Mouse (Mus musculus) adrenal gland, adult 8-10 months (tissue): Measurements from ENCODE around the gene Rangrf. TPM values are rescaled to one million over a fixed set of nuclear protein-coding genes. Genes with fewer than 3 reads are reported as not detected.
"Not testable (repeated sequence)": the region's sequence is repeated elsewhere in the genome, so short reads cannot be mapped to it uniquely, and the experiment has no call there.

ENCODE experiments used
- DNase-seq: peaks from one replicate; pipeline ENCODE4 v3.0.0; 2022
- microRNA-seq, 2 experiments: library from miRNA; unstranded; fragments of <30 nt; microRNA quantifications; one replicate each; pipeline ENCODE4 v1.2.0; 2022
- total RNA-seq, 4 experiments: library from RNA; stranded (reverse); gene quantifications; 2 replicates each; pipeline ENCODE4 v1.2.4; 2022

Gene Rangrf
- total RNA-seq, 4 experiments from 2014 or later: 21.0 to 27.9 (median 23.6) TPM

DNA sequence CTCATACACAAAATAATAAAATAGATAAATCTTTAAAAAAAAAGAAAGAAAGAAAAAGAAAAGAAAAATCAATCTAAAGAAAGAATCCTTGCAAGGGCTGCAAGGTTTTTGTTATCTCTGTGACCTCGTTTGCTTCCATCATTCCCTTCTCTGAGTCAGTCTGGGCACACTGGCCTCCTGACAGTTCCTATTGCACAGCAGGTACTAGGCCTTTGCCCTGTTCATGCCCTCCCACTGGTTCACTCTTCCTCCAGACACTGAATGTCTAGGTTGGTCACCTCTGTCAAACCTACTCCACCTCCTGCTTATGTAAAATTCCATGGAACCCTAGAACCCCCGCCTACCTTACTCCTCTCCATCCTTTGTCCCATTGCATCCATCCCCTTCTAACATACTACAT is 29.7 kb downstream of the Rangrf start:
- no peak for DNase-seq

DNA sequence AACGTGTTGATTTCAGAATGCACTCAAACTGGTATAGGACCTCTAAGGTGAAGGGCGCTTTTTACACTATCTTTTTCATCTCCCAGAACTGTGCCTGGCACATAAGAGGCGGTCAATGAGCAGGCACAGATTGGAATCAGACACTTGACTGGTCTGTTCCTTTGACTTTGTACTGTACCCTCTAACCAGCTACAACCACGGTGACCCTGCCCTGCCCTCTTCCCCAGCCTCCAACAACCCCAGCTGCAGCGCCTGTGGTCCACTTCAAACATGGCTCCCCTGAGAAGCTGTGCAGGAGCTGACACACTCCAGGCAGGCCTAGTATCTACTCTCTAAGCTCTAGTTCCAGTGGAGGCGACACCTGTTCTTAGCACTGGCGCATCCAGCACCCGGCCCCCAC is 32.3 kb downstream of the Rangrf start:
- DNase-seq: no peak

DNA sequence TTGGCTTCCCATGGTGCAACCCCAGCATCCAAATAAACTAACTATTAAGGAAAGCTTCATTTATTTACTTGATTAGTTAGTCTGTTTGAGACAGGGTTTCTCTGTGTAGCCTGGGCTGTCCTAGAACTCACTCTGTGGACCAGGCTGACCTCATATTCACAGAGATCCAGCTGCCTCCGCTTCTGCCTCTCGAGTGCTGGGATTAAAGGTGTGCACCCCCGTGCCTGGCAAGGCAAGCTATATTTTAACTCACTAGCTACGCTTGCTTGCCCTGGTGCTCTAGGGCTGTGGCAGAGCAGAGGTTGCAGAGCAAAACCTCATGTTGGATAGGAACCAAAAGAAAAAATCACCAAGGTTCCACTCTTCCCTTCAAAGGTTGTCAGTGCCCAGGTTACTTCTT is 34.5 kb downstream of the Rangrf start:
- DNase-seq: no peak

DNA sequence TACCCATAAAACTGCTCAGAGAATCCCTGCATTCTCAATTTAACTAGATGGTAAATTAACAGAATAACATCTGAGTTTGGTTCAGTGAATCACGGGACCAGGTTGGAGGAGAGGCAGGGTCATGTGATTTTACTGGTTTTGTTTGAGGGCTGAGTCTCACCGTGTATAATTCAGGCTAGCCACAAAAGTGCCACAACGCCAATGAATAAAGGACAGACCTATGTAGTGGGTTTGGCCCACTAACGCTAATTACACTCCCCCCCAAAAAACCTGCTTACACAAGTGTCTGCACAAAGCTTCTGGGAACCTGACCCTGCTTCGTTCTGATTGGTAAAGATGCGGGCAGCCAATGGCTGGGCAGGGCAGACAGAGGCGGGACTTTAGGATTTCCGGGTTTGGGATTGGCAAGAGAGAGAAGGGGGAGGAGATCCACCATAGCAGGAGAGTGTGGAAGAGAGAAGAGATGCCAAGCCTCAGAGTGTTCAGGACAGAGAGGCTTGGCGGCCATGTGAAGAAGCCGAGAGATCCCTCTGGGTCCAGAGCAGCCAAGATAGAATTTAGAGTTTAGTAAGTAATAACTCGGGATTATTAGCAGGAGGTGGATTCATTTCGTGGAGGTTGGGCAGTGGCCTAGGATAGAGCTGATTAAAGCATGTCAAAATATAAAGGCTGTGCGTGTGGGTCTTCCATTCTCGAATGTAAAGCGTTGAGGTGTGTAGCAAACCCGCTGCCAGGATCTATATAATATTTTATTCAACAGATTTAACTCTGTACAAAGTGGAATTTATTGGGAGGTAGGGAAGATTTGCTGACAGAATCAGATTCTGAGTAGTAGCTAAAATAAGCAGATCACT is 35.3 kb downstream of the Rangrf start:
- peak; percentile 87 for DNase-seq

DNA sequence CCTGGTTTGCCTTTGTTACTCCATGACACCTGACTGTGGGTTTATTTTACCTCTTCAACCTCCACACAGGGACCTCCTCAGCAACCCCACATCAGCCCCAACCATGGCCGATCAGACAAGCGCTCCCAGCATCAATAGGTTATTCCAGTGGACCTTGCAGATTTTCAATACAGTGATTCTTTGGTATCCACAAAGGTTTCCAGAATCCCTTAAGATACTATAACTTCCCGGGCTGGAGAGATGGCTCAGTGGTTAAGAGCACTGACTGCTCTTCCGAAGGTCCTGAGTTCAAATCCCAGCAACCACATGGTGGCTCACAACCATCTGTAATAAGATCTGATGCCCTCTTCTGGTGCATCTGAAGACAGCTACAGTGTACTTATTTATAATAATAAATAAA is 38.0 kb downstream of the Rangrf start:
- not testable (repeated sequence) for DNase-seq

DNA sequence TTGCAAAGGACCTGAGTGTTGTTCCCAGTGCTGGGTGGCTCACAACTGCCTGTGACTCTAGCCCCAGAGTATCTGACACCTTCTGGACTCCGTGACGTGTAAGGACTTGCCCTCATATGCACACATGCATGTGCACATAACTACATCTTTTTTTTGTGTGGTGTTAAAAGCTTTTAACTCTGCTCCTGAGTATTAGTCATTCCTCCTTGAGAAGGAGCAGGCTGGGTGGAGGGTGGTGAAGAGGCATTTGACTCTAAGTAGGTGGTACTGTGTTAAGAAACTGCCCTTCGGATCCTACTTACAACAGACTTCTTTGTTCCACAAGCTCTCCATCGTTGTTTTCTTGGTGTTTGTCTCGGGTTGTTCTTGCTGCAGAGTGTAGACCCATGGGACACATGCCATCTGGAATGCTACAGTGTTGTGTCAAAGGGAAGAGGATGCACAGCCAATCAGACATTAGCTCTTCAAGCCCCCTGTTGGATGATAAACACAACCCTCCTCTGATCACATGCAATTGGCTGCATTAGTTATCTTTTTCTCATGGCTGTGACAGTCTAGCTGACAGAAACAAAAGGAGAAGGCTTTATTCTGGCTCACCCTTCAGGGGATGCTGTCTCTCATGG is 41.0 kb downstream of the Rangrf start:
- DNase-seq: no peak

DNA sequence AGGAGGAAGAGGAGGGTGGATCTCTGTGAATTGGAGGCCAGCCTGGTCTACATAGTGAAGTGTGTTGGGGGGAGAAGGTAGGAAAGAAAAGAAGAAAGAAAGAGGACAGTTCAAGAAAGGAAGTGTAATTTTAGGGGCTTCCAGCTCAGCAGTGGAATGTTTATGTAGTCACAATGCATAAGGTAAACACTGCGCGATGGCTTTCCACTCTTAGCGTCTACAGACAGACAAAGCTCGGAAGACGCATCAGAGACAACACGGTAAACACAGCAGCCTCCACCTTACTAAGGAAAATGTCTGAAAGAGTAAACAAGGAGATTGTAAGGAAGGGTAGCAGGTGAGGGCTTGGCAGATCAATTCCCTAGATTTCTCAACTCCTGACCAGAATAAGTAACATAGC is 45.0 kb downstream of the Rangrf start:
- no peak for DNase-seq

DNA sequence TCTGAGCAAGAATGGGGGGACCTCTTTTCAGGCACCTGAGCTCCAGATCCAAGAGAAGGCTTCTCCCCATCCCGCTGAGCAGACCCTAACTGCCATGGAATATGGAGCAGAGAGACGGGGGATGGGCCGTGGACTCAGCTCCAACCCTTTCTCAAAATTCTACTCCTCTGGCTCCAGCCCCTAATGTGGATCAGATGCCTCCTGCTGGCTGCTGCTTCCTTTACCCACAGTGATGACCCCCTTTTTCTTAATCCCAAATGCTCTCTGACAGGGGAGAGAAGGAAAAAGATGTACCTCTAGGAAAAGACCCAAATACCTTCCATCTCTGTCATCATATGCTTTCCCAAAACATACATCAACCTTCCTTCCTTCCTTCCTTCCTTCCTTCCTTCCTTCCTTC is 48.0 kb downstream of the Rangrf start, which contains the start of gene Odf4:
Gene Odf4 (minus strand): TSS at position 101 of the 400 bp plus-strand sequence.
- DNase-seq: no peak

DNA sequence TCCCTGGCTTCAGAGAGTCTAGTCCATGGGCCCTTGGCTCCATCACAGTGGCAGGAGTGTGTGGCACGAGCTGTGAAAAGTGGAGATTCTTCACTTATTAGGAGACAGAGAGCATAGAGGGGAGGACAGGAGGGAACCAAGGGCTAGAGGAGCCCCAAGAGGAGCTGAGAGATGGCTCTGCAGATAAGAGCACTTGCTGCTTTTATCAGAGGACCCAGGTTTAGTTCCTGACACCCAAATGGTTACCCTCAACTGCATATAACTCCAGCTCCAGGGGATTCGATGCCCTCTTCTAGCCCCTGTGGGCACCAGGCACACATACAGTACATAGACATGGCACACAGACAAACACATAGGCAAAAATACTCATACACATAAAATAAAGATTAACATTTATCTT is 50.2 kb downstream of the Rangrf start:
- no peak for DNase-seq

DNA sequence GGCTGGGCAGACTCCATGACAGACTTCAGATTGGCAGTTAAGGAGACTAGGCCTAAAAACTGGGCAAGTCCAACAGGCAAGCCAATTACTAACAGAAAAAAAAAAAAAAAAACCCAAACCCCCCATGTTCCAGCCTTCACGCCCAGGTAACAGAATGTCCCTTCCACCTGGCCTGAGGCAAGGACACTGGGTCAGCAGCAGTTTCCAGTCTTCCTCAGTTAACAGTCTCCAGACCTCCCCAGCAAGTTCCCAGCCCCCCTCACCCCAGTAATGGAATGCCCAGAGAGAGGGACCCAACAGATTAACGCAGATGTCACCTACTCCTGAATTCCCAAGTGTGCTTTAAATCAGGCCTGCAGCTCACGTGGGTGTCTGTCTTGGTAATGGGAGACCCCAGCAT is 51.8 kb downstream of the Rangrf start:
- no peak for DNase-seq

Small RNA genes within 50 kb of the gene (microRNA-seq; reads per million reads assigned to microRNA genes)
- 0 to 0.17 reads per million in 2 experiments for gene Mir3062

Other genes with a start within 250 kb of the Rangrf start
- 10 to 100 TPM; 59.5 to 79.4 (median 68.0) TPM for gene Ndel1, start 103.3 kb downstream of the Rangrf start, total RNA-seq
- gene Rnf222, start 86.6 kb downstream of the Rangrf start, total RNA-seq: under 1 TPM in 3 of 4 experiments, not detected in 1; 0.08 to 0.21 (median 0.09) TPM
- 1,000 to 10,000 TPM; 1,214 to 1,402 (median 1,307) TPM for gene Rpl26, start 73.6 kb downstream of the Rangrf start, total RNA-seq
- 1 to 10 TPM in 1 of 4 experiments, under 1 TPM in 2, not detected in 1; 0.35 to 1.7 (median 0.78) TPM for gene Odf4, start 48.1 kb downstream of the Rangrf start, total RNA-seq
- 10 to 100 TPM; 15.5 to 32.7 (median 24.5) TPM for gene Arhgef15, start 17.7 kb downstream of the Rangrf start, total RNA-seq
- gene Slc25a35, start 7.1 kb downstream of the Rangrf start, total RNA-seq: 10 to 100 TPM; 14.7 to 35.0 (median 28.1) TPM
- 10 to 100 TPM; 33.9 to 48.4 (median 40.5) TPM for gene Pfas, start 33.3 kb upstream of the Rangrf start, total RNA-seq
- 10 to 100 TPM; 30.7 to 46.1 (median 39.2) TPM for gene Ctc1, start 40.7 kb upstream of the Rangrf start, total RNA-seq
- 1 to 10 TPM; 1.7 to 2.9 (median 2.3) TPM for gene Aurkb, start 70.5 kb upstream of the Rangrf start, total RNA-seq
- gene Borcs6, start 84.5 kb upstream of the Rangrf start, total RNA-seq: 10 to 100 TPM; 29.8 to 33.9 (median 31.5) TPM
- 10 to 100 TPM; 13.1 to 28.3 (median 19.4) TPM for gene Tmem107, start 95.6 kb upstream of the Rangrf start, total RNA-seq
- 100 to 1,000 TPM; 118 to 221 (median 178) TPM for gene Vamp2, start 113.3 kb upstream of the Rangrf start, total RNA-seq
- 100 to 1,000 TPM in 1 of 4 experiments, 10 to 100 TPM in 3; 30.0 to 119 (median 51.6) TPM for gene Per1, start 120.0 kb upstream of the Rangrf start, total RNA-seq
- gene Hes7, start 145.2 kb upstream of the Rangrf start, total RNA-seq: under 1 TPM in 2 of 4 experiments, not detected in 2; 0.18 to 0.22 TPM
- gene 9130213A22Rik, start 147.4 kb upstream of the Rangrf start, total RNA-seq: under 1 TPM; 0.26 to 0.95 (median 0.84) TPM
- 1 to 10 TPM in 3 of 4 experiments, under 1 TPM in 1; 0.87 to 2.2 (median 1.7) TPM for gene Aloxe3, start 150.7 kb upstream of the Rangrf start, total RNA-seq
- gene Alox12b, start 181.8 kb upstream of the Rangrf start, total RNA-seq: not detected
- gene Alox8, start 222.7 kb upstream of the Rangrf start, total RNA-seq: not detected